In genomic region chr5:124184898-124185701, GRCm38 (mm10) we compare ENCODE assay signal across 8 mouse cellular contexts.
A peak's percentile ranks its signal among the peaks of the same experiment; 100 is the strongest.
DNase-seq lines count a peak whose midpoint lies in the region; ATAC-seq lines count a peak whose summit lies in the region.

No protein-coding gene starts in this region.

- peak overlapping the region; percentile 97 for H3K27ac ChIP-seq in heart, embryonic 13.5 days (replicated peaks)
- H3K27ac ChIP-seq in hindbrain, embryonic 10.5 days, result peak overlapping the region; percentile 46
- H3K27ac ChIP-seq in neural tube, embryonic 12.5 days, result peak overlapping the region; percentile 53; the same call in 1 of the 2 replicates
- H3K27ac ChIP-seq in liver, embryonic 11.5 days (ENCODE audit: low read depth, low read length), result no peak overlapping the region

- peaks cover 86% of the 10 kb centered on the region for H3K4me1 ChIP-seq in heart, embryonic 13.5 days
- H3K4me1 ChIP-seq in hindbrain, embryonic 10.5 days (replicated peaks), result peaks cover 60% of the 10 kb centered on the region
- H3K4me1 ChIP-seq in neural tube, embryonic 12.5 days, result peaks cover 42% of the 10 kb centered on the region
- H3K4me1 ChIP-seq in liver, embryonic 11.5 days (replicated peaks; ENCODE audit: control insufficient read depth, insufficient read depth, low read length), result peaks cover 58% of the 10 kb centered on the region

- H3K36me3 ChIP-seq in heart, embryonic 13.5 days, result no peaks in the 10 kb centered on the region
- no peaks in the 10 kb centered on the region for H3K36me3 ChIP-seq in hindbrain, embryonic 10.5 days
- no peaks in the 10 kb centered on the region for H3K36me3 ChIP-seq in neural tube, embryonic 12.5 days
- H3K36me3 ChIP-seq in liver, embryonic 11.5 days (ENCODE audit: control insufficient read depth, insufficient read depth, low read length), result no peaks in the 10 kb centered on the region

- H3K27me3 ChIP-seq in heart, embryonic 13.5 days (replicated peaks), result no peaks in the 10 kb centered on the region
- peaks cover 42% of the 10 kb centered on the region for H3K27me3 ChIP-seq in hindbrain, embryonic 10.5 days (ENCODE audit: insufficient read depth, poor library complexity, severe bottlenecking)
- no peaks in the 10 kb centered on the region; the same call in 1 of the 2 replicates for H3K27me3 ChIP-seq in neural tube, embryonic 12.5 days (replicated peaks)
- no peaks in the 10 kb centered on the region for H3K27me3 ChIP-seq in liver, embryonic 11.5 days (replicated peaks; ENCODE audit: control insufficient read depth, insufficient read depth, low read length)

- no peaks in the 10 kb centered on the region for H3K9me3 ChIP-seq in heart, embryonic 13.5 days
- no peaks in the 10 kb centered on the region for H3K9me3 ChIP-seq in hindbrain, embryonic 10.5 days
- H3K9me3 ChIP-seq in neural tube, embryonic 12.5 days, result no peaks in the 10 kb centered on the region
- no peaks in the 10 kb centered on the region for H3K9me3 ChIP-seq in liver, embryonic 11.5 days (ENCODE audit: control insufficient read depth, low read length)

- H3K9ac ChIP-seq in heart, embryonic 13.5 days, result peak overlapping the region; percentile 73
- peak overlapping the region; percentile 45; the same call in 1 of the 2 replicates for H3K9ac ChIP-seq in neural tube, embryonic 12.5 days
- no peak overlapping the region for H3K9ac ChIP-seq in liver, embryonic 11.5 days (ENCODE audit: low read depth, low read length)

- peak overlapping the region; percentile 38 for H3K4me3 ChIP-seq in heart, embryonic 13.5 days
- H3K4me3 ChIP-seq in hindbrain, embryonic 10.5 days, result peak overlapping the region; percentile 35
- H3K4me3 ChIP-seq in neural tube, embryonic 12.5 days, result 0 out of 2 replicates have a peak overlapping the region, but pooled peaks have one; percentile 19
- H3K4me3 ChIP-seq in liver, embryonic 11.5 days (ENCODE audit: low read depth, low read length), result no peak overlapping the region

- H3K4me2 ChIP-seq in heart, embryonic 13.5 days, result peak overlapping the region; percentile 62
- peak overlapping the region; percentile 60 for H3K4me2 ChIP-seq in neural tube, embryonic 12.5 days (replicated peaks)
- H3K4me2 ChIP-seq in liver, embryonic 11.5 days, result no peak overlapping the region

- intact Hi-C loops in heart, postnatal 10 days (cut with DNase I), result no loop called here

- no peak for DNase-seq in heart, postnatal 10 days
- DNase-seq in hindbrain, embryonic 10.5 days (ENCODE audit: low spot score), result no peak
- no peak for DNase-seq in gastrocnemius, adult 8-10 months (ENCODE audit: low spot score in 2 of 2)
- DNase-seq in liver, embryonic 11.5 days (ENCODE audit: low spot score), result no peak
- no peak for DNase-seq in liver

- WGBS in heart, embryonic 13.5 days, result 27% methylated on average over 15 of the region's 15 CpGs
- 14% methylated on average over 15 of the region's 15 CpGs for WGBS in hindbrain, embryonic 10.5 days
- 13% methylated on average over 15 of the region's 15 CpGs for WGBS in neural tube, embryonic 12.5 days
- WGBS in liver, embryonic 11.5 days, result 75% methylated on average over 15 of the region's 15 CpGs

- ATAC-seq in heart, embryonic 13.5 days (ENCODE audit: extremely low read depth, insufficient number of reproducible peaks, low FRiP score, low TSS enrichment), result no peak
- peak; percentile 52 for ATAC-seq in activated CD4-positive, CD25-positive, alpha-beta regulatory T cell, adult 4 months
- no peak for ATAC-seq in neural tube, embryonic 12.5 days (ENCODE audit: low FRiP score, low read depth)
- ATAC-seq in liver, embryonic 11.5 days (replicated peaks; ENCODE audit: low FRiP score), result no peak
